Mouse (Mus musculus) layer of hippocampus, adult 8-10 months (tissue): Measurements from ENCODE around the gene Arntl. TPM values are rescaled to one million over a fixed set of nuclear protein-coding genes. Genes with fewer than 3 reads are reported as not detected.
A peak's percentile ranks its signal among the peaks of the same experiment; 100 is the strongest.

ENCODE experiments used
- DNase-seq, 2 experiments: peaks; one replicate each; pipeline ENCODE4 v3.0.0; 2022; ENCODE audit warnings: low spot score in 2 of 2
- total RNA-seq, 4 experiments: library from RNA; stranded (reverse); gene quantifications; 2 replicates each; pipeline ENCODE4 v1.2.4; 2022

Gene Arntl
- 10 to 100 TPM; 28.3 to 37.8 (median 31.9) TPM for total RNA-seq

- peak; percentile 98 to 99 for DNase-seq
Observed at GRCm38 (mm10) chr7:113206644-113207470, at the start of gene Arntl. Gene Arntl, plus strand, starts transcription at chr7:113207465.

DNA sequence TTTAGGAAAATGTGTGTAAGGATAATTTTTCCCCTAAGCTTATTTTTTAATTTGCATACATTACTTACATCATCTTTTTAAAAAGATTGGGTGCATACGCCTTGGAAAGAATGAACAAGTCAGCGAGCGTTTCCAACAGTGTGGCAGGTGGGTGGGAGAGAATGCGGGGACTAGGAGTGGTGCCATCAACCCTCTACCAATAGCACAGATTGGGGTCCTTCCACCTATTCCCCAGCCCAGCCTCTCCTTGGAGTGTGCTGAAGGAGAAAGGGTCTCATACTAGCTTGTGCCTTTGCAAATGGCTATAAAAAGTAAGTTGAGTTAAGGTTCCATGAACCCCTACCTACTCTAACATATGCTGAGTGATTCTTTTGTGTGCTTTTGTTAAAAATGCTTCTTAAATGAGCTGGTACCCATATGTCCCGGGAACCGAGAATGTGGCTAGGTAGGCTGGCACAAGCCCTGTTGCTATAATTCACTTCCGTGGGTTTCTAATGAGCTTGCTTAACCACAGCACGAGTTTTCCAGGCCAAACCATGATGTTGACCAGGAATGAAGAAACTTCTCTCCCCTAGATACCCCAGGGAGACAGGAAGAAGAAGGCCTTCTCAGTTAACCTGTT is 46.1 kb upstream of the Arntl start:
- no peak for DNase-seq

GRCm38 (mm10) chr7:113164719-113165118 is 42.5 kb upstream of the Arntl start:
- no peak for DNase-seq

DNA sequence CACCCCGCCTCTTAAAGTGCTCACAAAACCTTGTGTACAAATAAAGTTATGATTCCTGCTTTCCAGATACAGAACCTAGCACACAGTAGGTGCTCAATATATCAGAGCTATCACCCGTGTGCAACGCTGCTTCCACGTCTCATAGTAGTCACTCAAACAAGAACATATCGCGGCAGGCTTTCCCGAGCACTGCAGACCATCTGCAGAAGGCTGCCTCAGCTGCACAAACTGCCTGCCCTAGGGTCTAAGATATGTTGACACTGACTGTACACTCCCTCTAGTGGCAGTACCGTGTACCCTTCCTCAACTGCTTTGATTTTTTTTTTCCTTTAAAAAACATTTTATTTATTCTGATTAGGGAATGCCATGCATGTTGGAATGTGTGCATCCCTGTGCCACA is 40.2 kb upstream of the Arntl start:
- no peak for DNase-seq

DNA sequence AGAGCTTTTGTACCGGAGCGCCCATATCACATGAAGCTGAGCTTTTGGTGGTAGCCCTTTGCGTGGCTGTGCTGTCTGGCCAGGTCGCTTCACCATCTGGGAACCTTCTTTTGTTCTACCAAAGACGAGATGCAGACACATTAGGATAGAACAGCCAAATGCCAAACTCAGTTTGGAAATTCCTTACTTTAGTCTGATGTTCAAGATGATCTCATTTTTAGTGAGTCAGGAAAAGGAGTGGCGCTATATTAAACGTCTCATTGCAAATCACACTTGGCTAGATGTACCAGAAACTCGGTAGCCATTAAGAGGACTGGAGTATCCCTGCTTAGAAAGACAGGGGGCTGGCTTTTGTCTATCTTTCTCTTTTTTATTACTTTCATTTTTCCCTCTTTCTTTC is 38.7 kb upstream of the Arntl start:
- no peak for DNase-seq

DNA sequence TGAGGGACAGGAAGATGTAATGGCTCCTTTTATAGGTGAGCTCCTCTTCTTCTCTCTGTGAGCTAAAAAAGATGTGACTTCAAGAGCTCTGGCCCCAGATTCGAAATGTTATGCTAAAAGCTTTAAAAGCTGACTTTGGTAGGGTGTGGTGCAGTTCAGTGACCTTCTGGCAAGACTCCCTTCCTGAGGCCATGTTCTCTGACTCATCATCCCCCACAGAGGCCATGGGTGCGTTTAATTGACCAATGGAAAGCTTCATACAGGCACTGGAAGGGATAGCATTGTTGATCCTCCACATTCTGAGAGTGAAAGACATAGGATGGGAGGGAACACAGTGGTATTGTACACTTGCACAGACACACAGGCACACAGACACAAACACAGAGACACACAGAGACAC is 34.8 kb upstream of the Arntl start:
- DNase-seq: no peak

DNA sequence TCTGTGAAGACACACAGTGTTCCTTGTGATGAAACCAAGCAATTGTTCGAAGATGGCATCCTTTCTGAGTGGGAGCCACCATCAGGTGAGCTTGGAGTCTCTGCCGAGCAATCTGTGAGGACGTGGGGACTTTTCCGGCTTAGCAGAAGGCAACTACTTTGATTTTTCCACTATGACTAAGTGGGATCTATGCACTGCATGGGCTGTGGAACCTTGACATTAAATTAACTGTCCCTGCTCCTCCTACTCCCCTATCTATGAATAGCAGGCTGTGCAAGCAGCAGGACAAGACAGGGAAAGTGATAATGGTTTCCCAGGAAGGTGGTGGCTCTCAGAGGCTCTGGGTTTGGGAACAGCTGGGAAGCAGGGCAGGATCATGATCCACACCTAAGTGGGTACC is 31.8 kb upstream of the Arntl start:
- no peak for DNase-seq

DNA sequence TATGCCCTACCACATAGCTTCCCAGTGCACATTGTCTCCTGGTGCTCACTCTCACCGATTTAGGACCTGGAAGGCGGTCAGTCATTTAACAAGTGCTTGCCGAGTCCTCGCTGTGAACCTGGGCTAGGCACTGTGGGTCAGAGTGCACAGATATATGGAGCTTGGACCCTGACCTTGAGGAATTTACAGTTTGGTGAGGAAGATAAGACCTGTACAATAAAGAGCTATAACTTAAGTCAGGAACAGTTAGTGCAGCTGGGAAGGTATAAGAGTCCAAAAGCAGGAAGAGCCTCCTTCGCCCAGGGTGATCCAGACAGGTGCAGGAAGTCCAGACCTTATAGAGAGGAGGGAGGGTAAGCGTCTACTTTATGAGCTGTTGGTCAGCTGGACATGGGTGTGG is 29.2 kb upstream of the Arntl start:
- DNase-seq: no peak

GRCm38 (mm10) chr7:113183787-113184186 is 23.5 kb upstream of the Arntl start:
- DNase-seq: no peak

DNA sequence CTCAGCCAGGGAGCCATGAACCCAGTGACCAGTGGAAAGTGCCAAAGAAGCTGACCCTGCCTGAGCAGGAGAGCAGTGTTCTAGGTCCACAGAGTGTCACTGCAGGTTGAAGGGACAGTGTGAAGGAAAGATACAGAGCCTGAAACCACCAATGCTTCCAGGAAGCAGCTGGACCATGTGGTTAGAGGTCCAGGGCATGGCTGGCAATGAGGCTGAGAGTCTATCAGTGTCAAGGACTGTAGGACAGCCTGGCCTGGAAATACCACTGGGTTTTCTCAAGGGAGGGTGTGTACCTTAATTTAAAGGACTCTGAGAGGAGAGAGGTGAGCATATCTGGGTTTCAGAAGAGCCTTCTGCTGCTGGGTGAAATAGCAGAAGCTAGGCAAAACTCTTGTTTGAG is 22.2 kb upstream of the Arntl start:
- DNase-seq: no peak

- DNase-seq: no peak
Observed at GRCm38 (mm10) chr7:113186041-113186800, 21.0 kb upstream of the Arntl start.

DNA sequence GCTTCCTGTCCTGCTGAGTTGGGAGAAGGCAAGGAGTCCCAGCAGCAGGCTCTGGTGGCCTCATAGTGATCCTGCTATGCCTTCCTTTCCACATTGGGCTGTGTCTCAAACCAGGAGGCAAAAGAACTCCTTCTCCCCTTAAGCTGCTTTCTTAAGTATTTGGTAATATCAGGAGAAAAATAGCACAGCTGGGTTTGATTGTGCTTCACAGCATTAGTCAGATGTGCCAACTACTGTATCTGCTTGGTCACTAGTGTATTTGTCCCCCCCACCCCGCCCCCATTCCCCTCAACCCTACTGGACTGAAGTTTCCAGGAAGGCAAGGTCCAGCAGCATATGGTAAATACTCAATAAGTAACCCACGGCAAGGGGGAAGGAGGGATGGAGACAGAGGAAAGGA is 19.2 kb upstream of the Arntl start:
- DNase-seq: no peak

DNA sequence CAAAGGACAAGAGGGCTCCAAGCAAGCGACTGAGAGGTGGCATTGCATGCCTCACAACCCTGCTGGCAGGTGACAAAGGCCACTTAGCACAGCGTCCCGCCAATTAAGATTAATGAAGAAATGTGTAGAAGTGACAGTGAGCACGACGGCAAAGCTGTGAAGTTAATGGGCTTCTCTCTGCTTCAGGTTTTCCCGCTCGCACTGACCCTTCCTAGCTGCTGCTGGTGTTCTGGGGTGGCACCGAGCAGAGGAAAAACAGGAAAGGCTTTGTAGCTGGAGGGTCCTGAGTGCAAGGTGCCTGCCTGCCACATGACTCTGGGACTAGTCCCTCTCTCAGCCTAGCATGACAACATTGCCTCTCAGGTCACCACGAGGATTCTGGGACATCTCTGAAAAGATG is 18.7 kb upstream of the Arntl start:
- no peak for DNase-seq

DNA sequence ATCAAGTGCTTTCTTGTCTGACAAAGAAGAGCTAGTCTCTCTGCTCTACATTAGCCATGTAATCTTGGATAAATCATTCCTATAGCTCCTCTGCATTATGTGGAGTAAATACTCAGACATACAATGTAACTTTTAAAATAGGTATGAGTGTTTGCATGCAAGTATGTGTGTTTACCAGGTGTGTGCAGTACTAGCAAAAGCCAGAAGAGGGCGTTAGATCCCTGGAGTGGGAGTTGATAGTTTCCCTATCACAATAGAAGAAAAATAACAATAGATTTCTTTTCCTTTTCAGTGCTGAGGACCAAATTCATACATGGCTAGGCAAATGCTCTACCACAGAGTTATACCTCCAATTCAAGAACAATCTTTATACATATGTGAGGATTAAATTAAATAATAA is 15.5 kb upstream of the Arntl start:
- no peak for DNase-seq

GRCm38 (mm10) chr7:113192714-113193365 is 14.4 kb upstream of the Arntl start:
- no peak for DNase-seq

- no peak for DNase-seq
Observed at GRCm38 (mm10) chr7:113193872-113194271, 13.4 kb upstream of the Arntl start.

- no peak for DNase-seq
Observed at GRCm38 (mm10) chr7:113195271-113195670, 12.0 kb upstream of the Arntl start.

DNA sequence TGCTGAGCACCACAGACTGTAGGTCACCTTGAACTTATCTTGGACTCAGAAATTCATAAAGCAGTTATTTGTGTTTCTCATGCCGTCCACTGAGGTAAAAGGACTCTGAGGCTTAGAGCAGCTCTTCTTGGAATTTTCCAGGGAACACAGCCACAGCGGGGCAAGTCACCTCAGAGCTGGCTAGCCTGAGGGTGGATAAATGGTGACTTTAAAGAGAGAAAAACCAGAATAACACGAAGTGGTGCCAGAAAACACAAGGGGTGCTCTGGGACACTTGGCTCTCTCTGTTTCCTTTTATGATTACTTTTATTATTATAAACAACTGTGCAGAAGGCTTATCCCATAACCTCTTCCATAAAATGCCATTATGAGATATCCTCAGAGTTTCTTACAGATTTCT is 11.1 kb upstream of the Arntl start:
- no peak for DNase-seq

DNA sequence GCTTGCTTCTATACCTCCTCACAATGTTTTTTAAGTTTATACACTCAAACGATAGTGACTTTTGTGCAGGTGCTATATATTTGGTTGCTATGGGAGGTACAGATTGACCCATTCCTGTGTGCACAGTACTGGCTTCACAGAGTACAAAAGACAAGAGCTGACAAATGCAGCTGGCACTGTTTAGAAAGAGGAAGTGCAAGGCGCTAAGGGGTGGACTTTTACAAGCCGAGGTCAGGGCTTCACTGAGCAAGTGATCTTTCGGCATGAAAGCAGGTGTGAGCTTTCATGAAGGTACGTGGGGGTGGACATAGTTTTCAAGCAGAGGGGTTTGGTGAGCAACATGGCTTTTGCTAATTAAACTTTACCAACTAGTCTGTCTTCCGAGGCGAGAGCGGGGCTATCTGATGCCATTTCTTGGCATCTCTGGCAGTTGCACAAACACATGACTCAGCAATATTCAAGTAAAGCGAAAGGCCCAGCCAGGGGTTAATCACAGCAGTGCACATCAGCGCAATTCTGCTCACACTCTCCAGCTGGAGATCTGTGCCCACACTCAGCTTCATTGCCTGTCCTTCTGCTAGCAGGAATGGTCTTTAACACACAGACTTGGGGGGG is 10.0 kb upstream of the Arntl start:
- DNase-seq: no peak

DNA sequence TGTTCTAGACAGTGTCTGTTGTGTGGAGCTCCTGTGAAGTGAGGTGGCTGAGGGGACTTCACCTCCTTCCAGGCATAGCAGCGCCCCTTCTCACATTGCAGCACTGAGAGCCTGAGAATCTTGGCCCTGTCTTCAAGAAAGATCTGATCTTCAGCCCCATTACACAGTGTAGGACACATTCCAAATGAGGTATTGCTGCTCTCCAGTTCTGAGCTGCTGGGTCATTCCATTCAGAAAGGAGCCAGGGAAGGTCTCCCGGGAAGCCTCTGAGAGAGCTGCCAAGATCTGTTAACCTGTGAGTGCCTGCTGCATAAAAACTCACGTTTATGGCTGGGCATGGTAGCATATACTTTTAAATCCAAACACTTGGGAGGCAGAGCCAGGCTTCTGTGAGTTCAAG is 5.7 kb upstream of the Arntl start:
- DNase-seq: no peak
